Mouse (Mus musculus): ENCODE measurements at regions not wholly inside any gene's neighbourhood (a gene's known extent, or its start where the extent isn't known, plus 50 kb on each side); places are given as distances from the start of the nearest gene placed in this dataset.

DNA sequence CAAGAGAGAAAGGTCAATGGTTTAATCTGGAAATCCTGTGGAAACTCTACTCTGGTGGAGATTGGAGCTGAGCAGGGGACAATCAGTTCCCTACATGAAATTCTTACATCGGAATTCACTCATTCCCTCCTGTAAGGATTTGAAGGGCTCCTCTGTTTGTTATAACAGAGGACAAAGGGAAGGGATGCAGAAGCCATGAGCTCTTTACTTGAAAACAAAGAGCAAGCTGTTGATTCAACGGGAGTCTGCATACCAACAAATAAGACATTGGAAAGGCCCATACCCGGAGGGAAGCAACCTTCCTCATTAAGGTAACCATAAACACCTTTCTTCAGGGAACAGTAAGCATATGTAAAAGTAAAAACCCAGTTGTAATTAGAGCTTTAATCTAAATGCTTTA, 359.3 kb downstream of the Cenpc1 start:
- DNase-seq, result no peak

DNA sequence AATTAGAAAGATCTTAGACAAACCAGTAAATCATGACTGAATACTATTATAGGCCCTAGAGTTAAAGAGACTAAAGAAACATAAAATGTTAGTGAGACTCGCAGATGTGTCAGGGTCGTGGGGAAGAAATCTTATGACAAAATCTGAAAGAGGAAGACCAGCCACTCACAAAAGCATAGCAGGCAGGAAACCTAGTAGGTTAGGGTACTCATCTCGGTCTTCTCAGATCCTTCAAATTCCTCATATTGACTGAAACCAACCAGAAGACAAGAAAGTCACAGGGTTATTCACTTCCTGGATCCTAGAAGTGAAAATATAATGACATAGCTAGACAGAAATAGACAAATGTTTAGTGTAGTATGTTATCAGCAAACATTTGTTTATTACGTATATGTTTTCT, 387.5 kb downstream of the Cenpc1 start:
- no peak for DNase-seq

DNA sequence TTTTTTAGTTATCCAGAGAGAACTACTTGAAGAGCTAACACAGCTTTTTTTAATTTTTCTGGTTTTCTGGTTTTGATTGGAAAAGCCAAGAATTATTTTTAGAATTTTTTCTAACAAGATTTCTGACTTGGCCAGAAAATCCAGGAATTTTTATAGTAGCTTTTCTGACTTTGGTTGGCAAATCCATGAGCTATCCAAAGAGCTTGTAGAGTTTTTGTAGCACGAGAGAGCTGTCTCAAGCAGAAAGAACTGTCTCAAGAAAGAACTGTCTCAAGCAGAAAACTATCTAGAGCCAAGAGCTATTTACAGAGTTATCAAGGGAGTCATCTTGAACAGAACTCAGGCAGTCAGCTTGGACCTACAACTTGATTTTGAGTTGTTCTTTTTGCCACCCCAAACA, 394.3 kb downstream of the Cenpc1 start:
- DNase-seq, result no peak

DNA sequence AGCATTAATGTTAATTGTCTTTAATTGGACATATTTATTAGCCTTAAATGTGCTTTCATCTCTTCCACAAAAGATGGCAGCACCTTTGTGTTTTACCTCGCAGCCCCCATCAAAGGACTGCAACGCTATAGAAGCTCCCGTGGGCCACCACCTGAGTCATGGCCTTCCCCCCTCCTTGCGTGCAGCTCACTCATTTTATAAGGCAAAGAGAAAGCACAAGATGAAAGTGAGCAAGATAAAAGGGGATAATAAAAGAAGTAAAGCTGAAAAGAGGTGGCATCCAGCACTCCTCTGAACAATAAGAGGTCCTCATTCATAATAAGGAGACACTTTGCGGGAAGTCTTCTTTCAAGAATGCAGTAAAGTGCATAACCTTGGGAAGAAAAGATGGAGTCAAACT, 403.9 kb downstream of the Cenpc1 start:
- no peak for DNase-seq

DNA sequence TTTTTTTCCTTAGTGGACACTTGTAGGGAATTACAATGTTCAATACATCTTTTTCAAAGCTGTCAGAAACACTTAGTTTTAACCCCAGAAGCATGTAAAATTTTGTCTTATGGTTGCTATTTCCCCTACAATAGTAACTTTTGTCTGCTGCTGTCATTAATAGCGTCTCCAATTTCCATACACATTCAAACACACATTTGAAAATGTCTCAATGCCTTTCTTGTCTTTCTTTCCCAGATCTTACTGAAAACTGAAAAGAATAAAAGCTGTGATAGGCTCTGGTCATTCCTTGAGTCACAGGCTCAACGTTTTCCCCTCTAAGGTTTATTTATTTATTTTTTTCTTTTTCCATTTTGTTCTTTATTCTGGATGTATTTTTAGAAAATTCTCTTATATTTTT, 444.3 kb downstream of the Cenpc1 start:
- DNase-seq, result no peak

DNA sequence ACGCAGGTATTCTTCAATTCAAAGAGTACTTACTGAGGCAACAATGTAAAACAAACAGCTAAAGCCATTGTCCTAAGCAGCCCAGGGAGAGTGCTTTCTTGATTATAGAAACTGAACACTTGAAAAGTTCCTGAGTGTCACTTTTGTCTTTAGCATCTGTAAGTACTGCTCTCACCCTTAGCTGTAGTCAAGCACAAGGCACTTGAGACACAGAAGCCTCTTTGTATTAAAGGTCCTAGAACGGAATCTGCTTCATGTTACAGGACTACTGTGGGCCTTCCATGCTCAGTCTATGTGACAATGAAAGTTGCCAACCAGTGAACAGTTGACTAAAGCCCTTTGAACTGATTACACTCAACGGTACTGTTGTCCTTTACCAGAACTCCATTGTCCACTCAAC, 450.6 kb downstream of the Cenpc1 start:
- DNase-seq, result no peak

DNA sequence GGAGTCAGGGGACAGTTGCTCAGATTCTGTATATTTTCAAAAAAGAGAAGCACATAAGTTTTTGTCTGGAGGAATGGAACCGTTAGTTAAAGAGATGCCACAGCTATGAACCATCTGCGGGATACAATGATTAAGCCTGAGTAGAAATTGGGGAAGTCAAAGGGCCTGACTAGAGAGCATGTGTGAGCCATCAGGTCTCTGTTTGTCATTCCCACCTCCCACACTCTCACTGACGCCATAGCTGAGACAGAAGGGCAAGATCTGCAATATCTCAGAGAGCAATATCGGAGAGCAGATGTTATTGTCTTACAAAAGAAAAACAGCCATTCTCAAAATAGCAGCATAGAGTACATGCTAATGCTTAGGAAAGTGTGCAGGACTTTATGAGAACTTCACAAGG, 452.8 kb downstream of the Cenpc1 start:
- no peak for DNase-seq

DNA sequence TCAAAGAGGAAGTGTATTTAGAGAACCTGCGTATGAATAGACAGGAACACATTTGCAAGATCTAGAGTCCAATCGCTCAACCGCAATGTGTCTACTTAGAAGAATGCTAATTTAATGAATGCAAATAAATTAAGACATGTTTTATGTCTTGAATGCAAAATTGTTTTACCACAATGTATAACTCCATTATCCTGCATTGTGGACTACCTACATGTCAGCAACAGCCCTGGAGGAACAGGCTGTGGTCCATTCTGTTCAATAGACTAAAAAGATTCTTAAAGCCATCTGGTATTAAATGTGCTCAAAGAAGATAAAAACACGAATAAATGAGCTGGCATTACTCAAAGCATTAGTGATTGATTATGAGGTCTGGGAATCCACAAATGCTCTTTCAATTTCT, 456.3 kb downstream of the Cenpc1 start:
- no peak for DNase-seq

DNA sequence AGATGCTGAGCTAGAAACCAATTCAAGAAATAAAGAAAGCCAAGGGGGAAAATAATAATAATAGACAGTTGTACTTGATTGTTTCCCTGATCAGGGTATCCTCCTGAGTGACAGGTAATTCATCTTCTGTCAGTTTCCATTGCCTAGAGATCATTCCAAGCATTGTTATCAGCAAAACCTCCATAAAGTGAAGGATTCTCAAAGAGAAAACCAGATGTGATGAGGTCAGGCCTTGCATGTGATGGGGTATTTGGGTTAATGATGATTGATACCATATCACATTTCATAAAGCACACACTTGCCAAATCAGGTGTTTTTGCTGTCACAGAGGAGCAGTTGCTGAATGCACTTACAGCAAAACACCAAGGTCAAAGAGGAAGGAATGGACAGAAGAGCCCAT, 467.2 kb downstream of the Cenpc1 start:
- DNase-seq, result no peak

DNA sequence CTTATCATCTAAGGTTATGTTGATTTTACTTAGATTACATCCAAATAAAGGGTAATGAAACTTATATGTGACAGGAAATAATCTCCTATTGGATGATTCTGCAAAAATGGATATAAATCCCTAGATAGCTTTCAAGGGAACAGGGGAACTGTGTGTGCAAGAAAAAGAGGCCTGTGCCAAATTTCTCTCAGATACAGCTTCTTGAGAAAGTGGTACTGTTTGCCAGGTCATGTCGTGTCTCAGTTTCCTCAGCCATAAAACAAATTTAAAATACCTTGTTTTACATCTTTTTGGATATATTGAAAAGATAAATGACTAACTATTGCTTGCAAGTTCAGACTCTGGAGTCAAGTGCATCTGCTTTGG, 470.3 kb downstream of the Cenpc1 start:
- no peak for DNase-seq

DNA sequence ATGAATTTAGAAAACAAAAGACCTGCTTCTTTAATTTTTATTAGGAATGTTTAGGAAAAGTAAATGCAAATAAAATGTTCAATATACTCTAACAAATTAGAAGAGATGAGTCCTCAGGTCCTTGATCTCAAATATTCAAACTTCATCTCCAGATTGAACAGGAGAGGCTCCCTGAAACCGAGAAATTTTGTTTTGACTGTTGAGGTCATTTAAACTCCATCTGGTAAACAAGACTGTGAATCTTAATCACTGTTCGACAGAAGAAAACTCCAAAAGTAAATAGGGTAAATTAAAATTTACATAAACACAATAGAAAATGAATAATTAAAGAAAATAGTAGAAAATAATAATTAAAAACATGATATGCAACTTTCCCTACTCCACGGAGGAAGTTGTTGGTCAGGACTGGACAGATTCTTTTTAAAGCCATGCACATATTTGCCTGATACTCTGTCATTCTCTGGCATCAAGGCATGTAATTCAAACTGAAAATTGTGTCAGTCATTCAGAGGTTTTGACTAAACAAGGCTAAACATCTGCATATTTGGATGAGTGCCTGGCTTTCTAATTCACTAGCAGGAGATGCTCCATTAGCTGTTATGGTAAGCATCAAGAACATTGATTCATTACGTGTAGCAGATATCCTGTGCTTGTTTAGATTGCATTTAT, 470.8 kb downstream of the Cenpc1 start:
- DNase-seq, result no peak

DNA sequence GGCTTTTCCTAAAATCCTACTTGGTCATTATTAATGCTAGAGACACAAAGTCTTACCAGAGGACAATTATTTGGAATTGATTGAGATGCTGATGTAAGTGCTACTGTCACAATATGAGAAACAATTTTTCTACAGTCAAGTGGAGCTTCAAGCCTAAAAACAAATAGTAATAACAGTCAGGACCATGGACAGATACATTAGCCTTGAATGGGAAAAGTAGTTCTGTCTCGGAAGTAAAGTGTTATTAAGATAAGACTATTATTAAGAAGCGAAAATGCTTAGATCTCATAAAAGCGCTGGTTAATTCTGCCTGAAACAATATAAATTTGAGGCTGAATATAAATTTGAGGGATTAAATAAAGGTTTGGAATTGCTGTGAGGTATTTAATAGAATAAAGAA, 473.1 kb downstream of the Cenpc1 start:
- no peak for DNase-seq

DNA sequence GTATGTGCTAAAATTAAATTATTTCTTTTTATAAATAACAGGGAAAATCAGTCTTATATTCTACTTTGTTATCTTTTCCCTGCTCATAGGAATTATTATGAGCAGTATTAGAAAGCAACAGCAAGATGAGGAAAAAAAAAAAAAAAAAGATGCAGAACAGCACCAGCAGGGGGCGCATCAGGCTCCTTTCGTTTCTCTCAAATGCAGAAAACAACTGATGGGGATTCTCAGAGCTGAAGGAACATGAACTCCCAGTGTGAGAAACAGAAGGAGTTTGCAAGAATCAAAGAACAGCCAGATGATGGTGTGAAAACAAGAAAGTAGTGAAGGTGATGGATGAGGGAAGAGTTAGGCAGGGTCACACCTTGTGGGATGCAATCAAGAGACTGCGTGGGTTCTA, 478.7 kb downstream of the Cenpc1 start:
- no peak for DNase-seq

DNA sequence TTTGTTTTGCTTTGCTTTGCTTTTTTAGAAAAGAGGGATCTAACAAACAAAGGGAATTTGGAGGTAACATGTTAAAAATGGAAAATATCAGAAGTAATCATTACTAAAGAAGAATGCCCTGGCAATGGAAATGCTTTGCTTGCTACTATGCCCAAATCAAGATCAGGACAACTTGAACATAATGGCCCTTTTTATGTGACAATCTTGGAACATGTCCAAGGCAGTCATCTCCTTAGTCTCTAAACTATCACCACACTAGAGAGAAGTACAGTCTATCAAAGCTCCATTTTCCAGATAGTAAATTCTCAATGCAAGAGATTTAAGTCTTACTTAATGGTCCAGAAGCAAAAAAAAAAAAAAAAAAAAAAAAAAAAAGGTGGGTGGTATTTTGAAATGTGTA, 492.9 kb downstream of the Cenpc1 start:
- DNase-seq, result no peak

DNA sequence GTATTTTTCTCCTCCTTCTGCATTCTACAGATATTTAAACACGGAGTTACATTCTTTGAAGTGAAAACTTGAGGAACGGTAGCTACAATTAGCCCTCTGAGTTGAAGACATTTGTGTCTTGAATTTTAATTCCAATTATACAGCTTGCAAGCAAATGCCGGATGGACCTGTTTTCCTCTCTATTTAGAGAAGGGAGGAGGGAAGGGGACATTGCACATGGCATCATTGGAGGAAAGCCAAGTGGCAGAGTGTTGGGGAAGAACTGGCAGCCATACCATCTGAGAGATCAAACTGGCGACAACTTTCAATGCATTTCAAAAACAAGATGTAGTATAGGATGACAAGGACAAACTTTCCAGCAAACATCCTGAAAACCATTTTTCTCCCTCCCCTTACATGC, 493.4 kb downstream of the Cenpc1 start:
- no peak for DNase-seq

DNA sequence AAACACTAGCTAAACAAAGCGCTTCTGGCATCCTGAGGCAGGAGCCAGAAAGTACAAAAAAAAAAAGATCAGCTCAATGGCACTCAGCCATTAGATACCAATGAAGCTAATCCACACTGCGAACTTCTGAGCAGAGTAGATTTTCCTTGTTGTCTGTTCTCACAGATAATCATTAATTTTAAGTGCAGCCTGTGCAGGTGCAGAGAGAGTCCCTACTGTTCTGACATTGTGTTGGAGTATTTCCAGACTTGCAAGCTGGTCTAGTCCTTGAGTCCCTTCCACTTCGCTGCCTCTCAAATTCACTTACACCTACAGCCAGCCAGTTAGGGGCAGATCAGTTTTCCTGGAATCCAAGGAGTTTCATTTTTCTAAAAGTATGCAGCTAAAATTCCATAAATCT, 494.0 kb downstream of the Cenpc1 start:
- no peak for DNase-seq

DNA sequence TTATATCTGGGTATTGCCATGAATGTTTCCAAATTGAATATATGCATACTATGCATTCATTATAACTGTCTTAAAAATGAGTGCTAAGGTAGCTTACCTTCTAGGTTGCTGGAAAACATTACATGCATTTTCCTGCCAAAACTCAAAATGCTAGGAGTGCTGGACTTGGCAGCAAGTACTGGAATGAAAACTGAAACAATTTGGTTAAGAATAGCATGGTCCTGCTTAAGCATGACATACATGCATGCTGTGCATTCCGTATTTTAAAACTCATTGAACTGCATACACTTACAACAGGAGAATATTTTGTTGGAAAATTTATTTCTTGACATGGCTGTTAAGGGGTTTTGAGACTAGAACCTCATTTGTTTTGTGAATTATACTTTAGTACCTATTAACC, 529.1 kb downstream of the Cenpc1 start:
- DNase-seq, result no peak

DNA sequence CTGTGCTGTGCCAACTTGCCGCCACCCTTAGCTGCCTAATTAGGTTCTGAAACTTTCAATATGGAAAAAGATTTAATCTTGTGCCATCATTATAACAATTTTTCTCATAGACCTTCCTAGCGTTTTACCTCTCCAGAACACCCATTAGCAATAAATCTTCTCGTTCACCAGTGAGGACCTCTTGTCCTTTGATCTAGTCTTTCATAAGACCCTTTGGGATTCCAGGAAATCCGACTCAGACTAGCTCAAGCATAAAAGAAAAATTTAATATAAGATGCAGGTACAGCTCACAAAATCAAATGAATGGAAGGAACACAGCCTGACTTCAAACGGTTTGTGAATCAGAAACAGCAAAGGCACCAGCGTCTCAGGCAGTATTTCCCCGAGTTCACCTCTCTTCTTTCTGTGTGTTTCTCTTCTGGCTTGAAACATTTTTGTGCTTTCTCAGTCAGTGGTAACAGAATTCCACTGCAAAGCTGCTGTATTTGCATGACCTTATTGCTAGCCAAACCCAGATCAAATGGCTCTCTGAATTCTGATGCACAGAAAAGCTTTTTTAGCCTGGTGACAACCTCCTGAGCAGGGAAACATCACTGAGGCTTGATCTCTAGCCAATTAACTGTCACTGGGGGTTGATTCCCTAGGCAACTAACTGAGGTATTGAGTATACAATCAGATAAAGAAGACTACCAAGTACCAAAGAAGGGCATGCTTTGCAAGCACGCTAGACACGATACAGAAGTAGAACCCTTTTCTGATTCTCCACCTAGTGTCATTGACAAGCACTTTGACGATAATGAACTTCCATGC, 539.8 kb downstream of the Cenpc1 start:
- DNase-seq, result no peak

DNA sequence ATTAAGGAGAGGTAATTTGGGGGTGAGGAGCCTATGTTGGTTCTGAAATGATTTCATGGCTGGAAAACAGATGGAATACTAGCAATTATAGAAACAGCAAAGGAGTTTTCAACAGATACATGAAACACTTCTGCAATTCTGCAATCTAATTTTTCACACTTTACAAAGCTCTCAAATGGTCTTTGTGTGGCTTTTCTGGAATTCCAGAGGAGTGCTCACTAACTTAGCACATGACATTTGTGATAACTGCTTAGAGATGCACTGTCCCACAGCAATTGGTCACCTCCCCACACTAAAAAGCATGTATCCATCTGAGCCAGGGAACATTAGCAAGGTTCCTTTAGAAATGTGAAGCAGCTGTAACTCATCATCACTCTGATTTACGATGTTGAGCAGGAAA, 560.1 kb downstream of the Cenpc1 start:
- no peak for DNase-seq

DNA sequence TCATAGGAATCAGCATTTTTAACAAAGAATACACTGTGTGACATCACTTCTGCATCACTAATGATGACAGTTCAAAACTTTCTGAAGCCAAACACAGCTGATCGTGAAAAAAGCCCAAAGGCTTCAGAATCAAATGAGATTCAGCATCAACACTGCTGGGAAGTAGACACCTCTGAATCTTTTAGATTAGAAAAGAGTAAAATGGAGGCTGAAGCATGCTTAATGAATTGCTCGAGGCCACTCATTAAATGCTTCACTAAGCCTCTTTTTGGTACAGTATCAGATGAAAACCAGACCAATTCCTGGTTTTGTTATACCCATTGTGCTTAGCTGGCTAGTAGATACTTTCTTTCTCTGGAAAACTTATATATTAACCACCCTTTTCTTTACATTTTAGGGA, 568.1 kb downstream of the Cenpc1 start:
- DNase-seq, result no peak

DNA sequence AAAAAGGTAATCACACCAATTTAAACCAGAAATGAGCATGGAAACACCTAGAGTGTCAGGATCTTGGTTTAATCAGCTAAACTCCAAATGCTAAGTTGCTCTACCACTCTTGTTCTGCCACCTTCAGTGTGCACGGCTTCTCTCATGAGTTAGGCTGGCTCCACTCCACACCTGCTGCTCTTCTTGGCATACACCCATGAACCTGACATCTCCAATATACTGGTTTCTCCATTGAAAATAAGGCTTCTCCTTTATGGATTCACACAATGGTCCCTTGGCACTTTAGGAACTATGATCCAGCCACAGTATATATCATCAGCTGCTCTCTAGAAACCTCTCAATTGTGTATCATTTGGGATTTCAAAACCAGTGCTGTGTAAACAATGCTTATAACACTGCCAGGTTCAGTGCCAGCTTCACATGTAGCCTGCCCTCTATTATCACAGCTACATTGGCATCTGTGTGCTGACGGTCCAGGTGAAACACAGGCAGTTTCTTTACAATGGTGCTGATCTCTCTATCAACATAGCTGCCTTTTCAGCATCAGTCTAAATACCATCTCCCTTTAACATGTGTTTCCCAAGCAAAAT, 579.6 kb downstream of the Cenpc1 start:
- DNase-seq, result no peak

DNA sequence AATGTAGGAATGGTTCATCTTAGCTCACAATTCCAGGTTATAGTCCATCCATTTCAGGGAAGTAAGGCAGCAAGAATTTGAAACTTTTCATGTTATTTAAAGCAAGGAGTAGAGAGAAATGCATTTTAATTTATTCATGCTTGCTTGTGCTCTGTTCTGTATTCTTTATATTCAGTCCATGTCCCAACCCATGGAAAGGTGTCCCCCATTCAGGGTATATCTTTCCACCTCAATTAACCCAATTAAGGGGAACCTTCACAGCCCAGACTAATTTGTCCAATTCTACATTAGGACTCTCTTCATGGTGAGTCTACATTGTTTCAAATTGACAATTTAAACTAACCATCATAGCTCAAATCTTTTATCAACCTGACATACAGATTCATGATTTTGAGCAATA, 580.2 kb downstream of the Cenpc1 start:
- DNase-seq, result no peak

DNA sequence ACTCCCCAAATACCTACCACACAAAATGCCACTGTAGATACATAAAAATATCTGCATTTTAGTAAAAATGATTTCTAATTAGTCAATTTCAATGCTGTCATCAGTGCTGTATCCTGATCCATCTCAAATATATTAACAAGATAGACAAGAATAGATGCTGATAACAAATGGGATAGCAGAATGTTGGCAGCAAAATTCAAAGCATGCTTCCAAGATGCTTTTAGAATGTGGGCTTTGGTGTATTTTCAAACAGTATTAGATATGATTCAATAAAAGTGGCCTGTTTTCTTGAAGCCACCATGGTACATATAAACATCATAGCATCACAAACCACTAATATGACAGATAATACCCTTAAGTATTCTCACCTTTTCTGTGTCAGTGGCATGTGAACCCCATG, 597.6 kb downstream of the Cenpc1 start:
- DNase-seq, result no peak

DNA sequence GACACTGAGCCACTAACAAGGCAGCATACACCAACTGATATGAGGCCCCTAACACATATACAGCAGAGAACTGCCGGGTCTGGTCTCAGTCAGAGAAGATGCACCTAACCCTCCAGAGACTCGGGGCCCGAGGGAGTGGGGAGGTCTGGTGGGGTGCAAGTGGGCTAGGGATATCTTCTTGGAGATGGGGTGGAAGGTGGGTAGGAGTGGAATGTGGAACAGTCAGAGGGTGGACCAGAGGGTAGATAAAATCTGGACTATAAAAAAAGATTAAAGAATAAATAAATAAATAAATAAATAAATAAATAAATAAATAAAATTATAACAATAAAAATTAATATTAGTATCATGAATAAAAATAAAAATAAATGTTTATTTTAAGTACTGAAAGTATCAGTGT, 598.2 kb downstream of the Cenpc1 start:
- DNase-seq, result no peak

Data from thymus, postnatal 36 days (tissue).